Comparison of ENCODE assay signal across 10 mouse cellular contexts in genomic region chr4:43652726-43653125, GRCm38 (mm10). TPM values are rescaled to one million over a fixed set of nuclear protein-coding genes. Genes with fewer than 3 reads are reported as not detected.
DNase-seq lines count a peak whose midpoint lies in the region; ATAC-seq lines count a peak whose summit lies in the region.
"Had no signal": no experiment of that assay in that cellular context is flagged by ENCODE, and none has a peak within 500 bp of the region (broad histone marks: within the 10 kb centered on the region; RNA-seq: fewer than 3 reads in every experiment).

No protein-coding gene starts in this region.

- intact Hi-C loops in heart, postnatal 10 days (cut with DNase I) = no loop called here

- peak overlapping the region; percentile 33; the same call in 1 of the 2 replicates for H3K4me3 ChIP-seq in heart, embryonic 11.5 days (ENCODE audit: low read depth, low read length)
- peak overlapping the region; percentile 26; the same call in 1 of the 2 replicates for H3K4me3 ChIP-seq in embryonic facial prominence, embryonic 12.5 days
- peak overlapping the region; percentile 33 for H3K4me3 ChIP-seq in hindbrain, embryonic 16.5 days (ENCODE audit: low read length)
- peak overlapping the region; percentile 49 for H3K4me3 ChIP-seq in midbrain, embryonic 10.5 days

- WGBS in heart, embryonic 11.5 days (ENCODE audit: insufficient replicate concordance) = 82% methylated on average over 4 of the region's 4 CpGs
- WGBS in embryonic facial prominence, embryonic 12.5 days = 92% methylated on average over 4 of the region's 4 CpGs
- 87% methylated on average over 4 of the region's 4 CpGs for WGBS in hindbrain, embryonic 16.5 days
- WGBS in midbrain, embryonic 10.5 days = 89% methylated on average over 4 of the region's 4 CpGs

- DNase-seq in heart, postnatal 10 days = no peak
- no peak for DNase-seq in midbrain, embryonic 10.5 days (ENCODE audit: low spot score)
- no peak for DNase-seq in ovary, postnatal 36 days (ENCODE audit: low spot score)
- DNase-seq in adrenal gland, postnatal 36 days = no peak
- DNase-seq in adipocyte (ENCODE audit: low spot score) = no peak

- H3K9ac ChIP-seq in heart, embryonic 11.5 days (ENCODE audit: low read depth, low read length) = no peak overlapping the region
- H3K9ac ChIP-seq in embryonic facial prominence, embryonic 12.5 days = no peak overlapping the region
- peak overlapping the region; percentile 47 for H3K9ac ChIP-seq in hindbrain, embryonic 16.5 days (ENCODE audit: low read depth, low read length)

- H3K36me3 ChIP-seq in heart, embryonic 11.5 days (ENCODE audit: control insufficient read depth, insufficient read depth, low read length) = peaks cover 4% of the 10 kb centered on the region; the same call in 1 of the 2 replicates
- peaks cover 17% of the 10 kb centered on the region for H3K36me3 ChIP-seq in embryonic facial prominence, embryonic 12.5 days
- peaks cover 2% of the 10 kb centered on the region; the same call in 1 of the 2 replicates for H3K36me3 ChIP-seq in hindbrain, embryonic 16.5 days (ENCODE audit: control insufficient read depth, insufficient read depth, low read length)
- peaks cover 29% of the 10 kb centered on the region for H3K36me3 ChIP-seq in midbrain, embryonic 10.5 days

- ATAC-seq in heart, embryonic 11.5 days (replicated peaks; ENCODE audit: insufficient number of reproducible peaks, low FRiP score, low TSS enrichment) = no peak
- no peak for ATAC-seq in embryonic facial prominence, embryonic 12.5 days (ENCODE audit: insufficient number of reproducible peaks, insufficient read depth, low FRiP score, low TSS enrichment)
- ATAC-seq in hindbrain, embryonic 16.5 days = no peak

- peaks cover 5% of the 10 kb centered on the region; the same call in 1 of the 2 replicates for H3K9me3 ChIP-seq in heart, embryonic 11.5 days (replicated peaks; ENCODE audit: control insufficient read depth, low read length)
- H3K9me3 ChIP-seq in embryonic facial prominence, embryonic 12.5 days = peaks cover 7% of the 10 kb centered on the region
- H3K9me3 ChIP-seq in hindbrain, embryonic 16.5 days (ENCODE audit: control insufficient read depth, low read length) = peaks cover 2% of the 10 kb centered on the region; the same call in 1 of the 2 replicates
- H3K9me3 ChIP-seq in midbrain, embryonic 10.5 days (replicated peaks) = peaks cover 9% of the 10 kb centered on the region

- peak overlapping the region; percentile 66 for H3K4me2 ChIP-seq in heart, embryonic 11.5 days
- peak overlapping the region; percentile 45 for H3K4me2 ChIP-seq in embryonic facial prominence, embryonic 12.5 days (replicated peaks)
- H3K4me2 ChIP-seq in hindbrain, embryonic 16.5 days (ENCODE audit: low read length) = peak overlapping the region; percentile 54

- H3K27me3 ChIP-seq in heart, embryonic 11.5 days (ENCODE audit: control insufficient read depth, insufficient read depth, low read length) = no peaks in the 10 kb centered on the region; the same call in 1 of the 2 replicates
- H3K27me3 ChIP-seq in embryonic facial prominence, embryonic 12.5 days = no peaks in the 10 kb centered on the region
- no peaks in the 10 kb centered on the region for H3K27me3 ChIP-seq in hindbrain, embryonic 16.5 days (replicated peaks; ENCODE audit: control insufficient read depth, insufficient read depth, low read length)
- no peaks in the 10 kb centered on the region for H3K27me3 ChIP-seq in midbrain, embryonic 10.5 days (ENCODE audit: low read depth, poor library complexity, severe bottlenecking)

- no peak overlapping the region for H3K27ac ChIP-seq in heart, embryonic 11.5 days (ENCODE audit: low read depth, low read length)
- H3K27ac ChIP-seq in embryonic facial prominence, embryonic 12.5 days = no peak overlapping the region
- H3K27ac ChIP-seq in hindbrain, embryonic 16.5 days (ENCODE audit: low read depth, low read length) = peak overlapping the region; percentile 59; the same call in 1 of the 2 replicates
- peak overlapping the region; percentile 71 for H3K27ac ChIP-seq in midbrain, embryonic 10.5 days (replicated peaks)
- H3K27ac ChIP-seq: macrophage had no signal

- peaks cover 3% of the 10 kb centered on the region; the same call in 1 of the 2 replicates for H3K4me1 ChIP-seq in heart, embryonic 11.5 days (ENCODE audit: control insufficient read depth, insufficient read depth, low read length)
- H3K4me1 ChIP-seq in embryonic facial prominence, embryonic 12.5 days = peaks cover 19% of the 10 kb centered on the region
- peaks cover 14% of the 10 kb centered on the region for H3K4me1 ChIP-seq in hindbrain, embryonic 16.5 days (ENCODE audit: control insufficient read depth, insufficient read depth, low read depth, low read length)
- H3K4me1 ChIP-seq in midbrain, embryonic 10.5 days = peaks cover 39% of the 10 kb centered on the region

RNA-seq across cellular contexts. Expression of gene Spag8, which starts 0.7 kb away (rescaled TPM):
- polyA plus RNA-seq in heart, embryonic 11.5 days (2014; fragmentation: Nextera tagmentation; extraction: Ambion mirVana) = 0.29 and 0.38 TPM in 2 replicates
- under 1 TPM; 0.19 to 0.52 TPM for total RNA-seq in heart, postnatal 10 days (2021)
- polyA plus RNA-seq in embryonic facial prominence, embryonic 12.5 days (2016; fragmentation: Nextera tagmentation; extraction: Ambion mirVana) = 1.8 and 1.9 TPM in 2 replicates
- 9.3 and 10.3 TPM in 2 replicates for polyA plus RNA-seq in hindbrain, embryonic 16.5 days (2015; fragmentation: Nextera tagmentation; extraction: Ambion mirVana)
- polyA plus RNA-seq in midbrain, embryonic 10.5 days (2016; fragmentation: Nextera tagmentation; extraction: Ambion mirVana) = 3.0 and 4.3 TPM in 2 replicates
- total RNA-seq in adrenal gland, postnatal 36 days (2021) = under 1 TPM; 0.30 to 0.40 TPM
- polyA plus RNA-seq: erythroblast, embryonic 14.5 days; macrophage had no signal

RNA-seq across cellular contexts. Expression of gene Hint2, which starts 3.5 kb away (rescaled TPM):
- 128 and 131 TPM in 2 replicates for polyA plus RNA-seq in heart, embryonic 11.5 days (2014; fragmentation: Nextera tagmentation; extraction: Ambion mirVana)
- total RNA-seq in heart, postnatal 10 days (2021) = 100 to 1,000 TPM; 110 to 112 TPM
- 79.3 and 85.8 TPM in 2 replicates for polyA plus RNA-seq in embryonic facial prominence, embryonic 12.5 days (2016; fragmentation: Nextera tagmentation; extraction: Ambion mirVana)
- polyA plus RNA-seq in hindbrain, embryonic 16.5 days (2015; fragmentation: Nextera tagmentation; extraction: Ambion mirVana) = 68.7 and 77.8 TPM in 2 replicates
- polyA plus RNA-seq in midbrain, embryonic 10.5 days (2016; fragmentation: Nextera tagmentation; extraction: Ambion mirVana) = 75.5 and 79.3 TPM in 2 replicates
- 10 to 100 TPM; 76.8 to 79.3 TPM for total RNA-seq in adrenal gland, postnatal 36 days (2021)

RNA-seq across cellular contexts. Expression of gene Tmem8b, which starts 16.0 kb away (rescaled TPM):
- polyA plus RNA-seq in heart, embryonic 11.5 days (2014; fragmentation: Nextera tagmentation; extraction: Ambion mirVana) = 2.7 and 3.3 TPM in 2 replicates
- total RNA-seq in heart, postnatal 10 days (2021) = 10 to 100 TPM; 15.0 to 15.2 TPM
- polyA plus RNA-seq in embryonic facial prominence, embryonic 12.5 days (2016; fragmentation: Nextera tagmentation; extraction: Ambion mirVana) = 7.7 and 8.4 TPM in 2 replicates
- polyA plus RNA-seq in hindbrain, embryonic 16.5 days (2015; fragmentation: Nextera tagmentation; extraction: Ambion mirVana) = 12.0 and 13.9 TPM in 2 replicates
- polyA plus RNA-seq in midbrain, embryonic 10.5 days (2016; fragmentation: Nextera tagmentation; extraction: Ambion mirVana) = 4.6 and 7.2 TPM in 2 replicates
- 1 to 10 TPM; 4.7 to 5.0 TPM for total RNA-seq in adrenal gland, postnatal 36 days (2021)

RNA-seq across cellular contexts. Expression of gene Fam221b, which starts 16.2 kb away (rescaled TPM):
- polyA plus RNA-seq in heart, embryonic 11.5 days (2014; fragmentation: Nextera tagmentation; extraction: Ambion mirVana) = 3.4 and 3.9 TPM in 2 replicates
- total RNA-seq in heart, postnatal 10 days (2021) = under 1 TPM; 0.25 to 0.26 TPM
- 2.4 and 2.6 TPM in 2 replicates for polyA plus RNA-seq in embryonic facial prominence, embryonic 12.5 days (2016; fragmentation: Nextera tagmentation; extraction: Ambion mirVana)
- 1.5 and 2.0 TPM in 2 replicates for polyA plus RNA-seq in hindbrain, embryonic 16.5 days (2015; fragmentation: Nextera tagmentation; extraction: Ambion mirVana)
- 1.6 and 2.1 TPM in 2 replicates for polyA plus RNA-seq in midbrain, embryonic 10.5 days (2016; fragmentation: Nextera tagmentation; extraction: Ambion mirVana)
- total RNA-seq in adrenal gland, postnatal 36 days (2021) = under 1 TPM; 0.20 TPM

RNA-seq across cellular contexts. Expression of gene Npr2, which starts 21.0 kb away (rescaled TPM):
- 7.2 and 7.8 TPM in 2 replicates for polyA plus RNA-seq in heart, embryonic 11.5 days (2014; fragmentation: Nextera tagmentation; extraction: Ambion mirVana)
- 10 to 100 TPM; 42.9 to 45.1 TPM for total RNA-seq in heart, postnatal 10 days (2021)
- 25.1 and 29.7 TPM in 2 replicates for polyA plus RNA-seq in embryonic facial prominence, embryonic 12.5 days (2016; fragmentation: Nextera tagmentation; extraction: Ambion mirVana)
- 10.8 and 12.6 TPM in 2 replicates for polyA plus RNA-seq in hindbrain, embryonic 16.5 days (2015; fragmentation: Nextera tagmentation; extraction: Ambion mirVana)
- polyA plus RNA-seq in midbrain, embryonic 10.5 days (2016; fragmentation: Nextera tagmentation; extraction: Ambion mirVana) = 11.7 and 14.3 TPM in 2 replicates
- 10 to 100 TPM; 27.7 to 37.9 TPM for total RNA-seq in adrenal gland, postnatal 36 days (2021)
- polyA plus RNA-seq: macrophage had no signal

Comparison
In these comparisons a context has a peak if more than half of its experiments do, and no peak if none do; other contexts are left out.
1. H3K27ac ChIP-seq: peak in hindbrain, embryonic 16.5 days (single experiment) and midbrain, embryonic 10.5 days (single experiment); none in heart, embryonic 11.5 days (single experiment) and embryonic facial prominence, embryonic 12.5 days (single experiment).
2. Peak in every context shown above with its lines, with median percentiles within 50 percentile points of each other: H3K4me2 ChIP-seq and H3K4me3 ChIP-seq.